Mouse (Mus musculus): ENCODE measurements around the gene Tom1.

Gene Tom1

GRCm38 (mm10) chr8:75033511-75034243 is at the start of gene Tom1:
Tom1 (plus strand) TSS chr8:75033705.
- peak; percentile 94 to 96 for DNase-seq (ENCODE audit: low spot score in 2 of 2)

- no peak for DNase-seq (ENCODE audit: low spot score in 2 of 2)
Observed at GRCm38 (mm10) chr8:74987436-74987835, 46.1 kb upstream of the Tom1 start.

GRCm38 (mm10) chr8:74990021-74990420 is 43.5 kb upstream of the Tom1 start:
- DNase-seq (ENCODE audit: low spot score in 2 of 2) = no peak

GRCm38 (mm10) chr8:74993081-74993474 is 40.4 kb upstream of the Tom1 start, which contains the start of gene Hmgxb4:
Hmgxb4 (plus strand) TSS chr8:74993356.
- DNase-seq (ENCODE audit: low spot score in 2 of 2) = no peak

GRCm38 (mm10) chr8:74993475-74994451 is 39.7 kb upstream of the Tom1 start:
- DNase-seq (ENCODE audit: low spot score in 2 of 2) = peak; percentile 83 to 87

- DNase-seq (ENCODE audit: low spot score in 2 of 2) = no peak
Observed at GRCm38 (mm10) chr8:74994540-74994939, 39.0 kb upstream of the Tom1 start.

- DNase-seq (ENCODE audit: low spot score in 2 of 2) = no peak
Observed at GRCm38 (mm10) chr8:75000431-75000830, 33.1 kb upstream of the Tom1 start.

- DNase-seq (ENCODE audit: low spot score in 2 of 2) = no peak
Observed at GRCm38 (mm10) chr8:75008826-75009225, 24.7 kb upstream of the Tom1 start.

- no peak for DNase-seq (ENCODE audit: low spot score in 2 of 2)
Observed at GRCm38 (mm10) chr8:75013557-75013956, 19.9 kb upstream of the Tom1 start.

GRCm38 (mm10) chr8:75013964-75014363 is 19.5 kb upstream of the Tom1 start:
- DNase-seq (ENCODE audit: low spot score in 2 of 2) = no peak

- no peak for DNase-seq (ENCODE audit: low spot score in 2 of 2)
Observed at GRCm38 (mm10) chr8:75015981-75016380, 17.5 kb upstream of the Tom1 start.

- DNase-seq (ENCODE audit: low spot score in 2 of 2) = no peak
Observed at GRCm38 (mm10) chr8:75016422-75016821, 17.1 kb upstream of the Tom1 start.

GRCm38 (mm10) chr8:75018274-75018972 is 15.1 kb upstream of the Tom1 start:
- DNase-seq (ENCODE audit: low spot score in 2 of 2) = no peak

GRCm38 (mm10) chr8:75023660-75024316 is 9.7 kb upstream of the Tom1 start:
- DNase-seq (ENCODE audit: low spot score in 2 of 2) = no peak

GRCm38 (mm10) chr8:75025809-75026208 is 7.7 kb upstream of the Tom1 start:
- DNase-seq (ENCODE audit: low spot score in 2 of 2) = no peak

GRCm38 (mm10) chr8:75030453-75031024 is 3.0 kb upstream of the Tom1 start:
- DNase-seq (ENCODE audit: low spot score in 2 of 2) = no peak

- DNase-seq (ENCODE audit: low spot score in 2 of 2) = no peak
Observed at GRCm38 (mm10) chr8:75032961-75033360, 544 bp upstream of the Tom1 start.

- no peak for DNase-seq (ENCODE audit: low spot score in 2 of 2)
Observed at GRCm38 (mm10) chr8:75034285-75034684, 780 bp downstream of the Tom1 start.

- no peak for DNase-seq (ENCODE audit: low spot score in 2 of 2)
Observed at GRCm38 (mm10) chr8:75035640-75036039, 2.1 kb downstream of the Tom1 start.

- DNase-seq (ENCODE audit: low spot score in 2 of 2) = no peak
Observed at GRCm38 (mm10) chr8:75038497-75038896, 5.0 kb downstream of the Tom1 start.

GRCm38 (mm10) chr8:75039754-75040153 is 6.2 kb downstream of the Tom1 start:
- peak in 1 of 2 experiments; percentile 20 for DNase-seq (ENCODE audit: low spot score in 2 of 2)

All from spleen, postnatal 36 days (tissue).